Mouse (Mus musculus) urinary bladder, postnatal 25 days (tissue): ENCODE data around the gene Slc24a4.

Source experiments
- DNase-seq: peaks from one replicate; pipeline ENCODE4 v3.0.0; 2022; ENCODE audit warnings: low spot score

Gene Slc24a4

GRCm38 (mm10) chr12:102309099-102309799 is 180.7 kb downstream of the Slc24a4 start:
- DNase-seq: no peak

GRCm38 (mm10) chr12:102309800-102310195 is 181.3 kb downstream of the Slc24a4 start:
- no peak for DNase-seq

- DNase-seq: no peak
Observed at GRCm38 (mm10) chr12:102310261-102310660, 181.7 kb downstream of the Slc24a4 start.

- DNase-seq: no peak
Observed at GRCm38 (mm10) chr12:102311454-102311853, 182.9 kb downstream of the Slc24a4 start.
